Mouse (Mus musculus) thymus, postnatal 4 days (tissue): ENCODE data around the gene Ndst4.

ENCODE experiments used
- DNase-seq: peaks from one replicate; pipeline ENCODE4 v3.0.0; 2021

Gene Ndst4

GRCm38 (mm10) chr3:125403601-125404396, at the start of gene Ndst4:
TSS of gene Ndst4 (plus strand) at chr3:125404076.
- no peak for DNase-seq

GRCm38 (mm10) chr3:125397443-125397842, 6.4 kb upstream of the Ndst4 start:
- DNase-seq: no peak

GRCm38 (mm10) chr3:125406456-125406855, 2.6 kb downstream of the Ndst4 start:
- DNase-seq: no peak

GRCm38 (mm10) chr3:125406991-125407390, 3.1 kb downstream of the Ndst4 start:
- DNase-seq: no peak

- DNase-seq: no peak
Observed at GRCm38 (mm10) chr3:125466894-125467652, 63.2 kb downstream of the Ndst4 start.

GRCm38 (mm10) chr3:125510102-125510501, 106.2 kb downstream of the Ndst4 start:
- DNase-seq: no peak

GRCm38 (mm10) chr3:125533371-125533770, 129.5 kb downstream of the Ndst4 start:
- DNase-seq: no peak

- DNase-seq: no peak
Observed at GRCm38 (mm10) chr3:125570602-125571001, 166.7 kb downstream of the Ndst4 start.

- no peak for DNase-seq
Observed at GRCm38 (mm10) chr3:125632233-125632632, 228.4 kb downstream of the Ndst4 start.

- DNase-seq: no peak
Observed at GRCm38 (mm10) chr3:125655009-125655635, 251.2 kb downstream of the Ndst4 start.

GRCm38 (mm10) chr3:125660114-125660717, 256.3 kb downstream of the Ndst4 start:
- no peak for DNase-seq

GRCm38 (mm10) chr3:125660884-125661532, 257.1 kb downstream of the Ndst4 start:
- no peak for DNase-seq

- no peak for DNase-seq
Observed at GRCm38 (mm10) chr3:125673997-125674794, 270.3 kb downstream of the Ndst4 start.

- no peak for DNase-seq
Observed at GRCm38 (mm10) chr3:125675211-125675896, 271.5 kb downstream of the Ndst4 start.

GRCm38 (mm10) chr3:125678924-125679323, 275.0 kb downstream of the Ndst4 start:
- no peak for DNase-seq

- DNase-seq: no peak
Observed at GRCm38 (mm10) chr3:125683460-125684230, 279.8 kb downstream of the Ndst4 start.

- DNase-seq: no peak
Observed at GRCm38 (mm10) chr3:125684583-125684982, 280.7 kb downstream of the Ndst4 start.

- DNase-seq: no peak
Observed at GRCm38 (mm10) chr3:125687601-125688000, 283.7 kb downstream of the Ndst4 start.

- no peak for DNase-seq
Observed at GRCm38 (mm10) chr3:125690948-125691347, 287.1 kb downstream of the Ndst4 start.

GRCm38 (mm10) chr3:125722953-125723352, 319.1 kb downstream of the Ndst4 start:
- DNase-seq: no peak
